Mouse (Mus musculus) kidney, adult 2 months (tissue): ENCODE measurements at regions not wholly inside any gene's neighbourhood (a gene's known extent, or its start where the extent isn't known, plus 50 kb on each side); places are given as distances from the start of the nearest gene placed in this dataset.

Source experiments
- CTCF ChIP-seq: fragments of 200-500 bp; conservative IDR thresholded peaks from 2 replicates; pipeline ENCODE4 v1.5.1; 2011; ENCODE audit warnings: low read depth, mild to moderate bottlenecking, control low read depth, low read length, moderate library complexity, mixed read lengths; ENCODE audit not compliant: insufficient read depth, insufficient read length
- POLR2A ChIP-seq: fragments of 200-500 bp; IDR thresholded peaks from one replicate; pipeline ENCODE4 v1.6.1; 2011; ENCODE audit warnings: low read depth, low read length, control low read depth

GRCm38 (mm10) chr1:193466306-193466705 is 96.2 kb upstream of the Camk1g start:
- TF ChIP-seq CTCF (no peak), POLR2A (no peak)
